Mouse (Mus musculus) olfactory bulb, adult 2 months (tissue): ENCODE measurements at regions not wholly inside any gene's neighbourhood (a gene's known extent, or its start where the extent isn't known, plus 50 kb on each side); places are given as distances from the start of the nearest gene placed in this dataset.

Source experiments
- H3K27ac ChIP-seq: fragments of 200-500 bp; 2 replicates; pipeline ENCODE4 v1.5.1; 2012; ENCODE audit warnings: low read depth, low read length; ENCODE audit not compliant: insufficient read depth
- H3K4me1 ChIP-seq: fragments of 200-500 bp; 2 replicates; pipeline ENCODE4 v1.6.1; 2012; ENCODE audit warnings: low read length; ENCODE audit not compliant: control insufficient read depth, insufficient read depth
- H3K4me3 ChIP-seq: fragments of 200-500 bp; 2 replicates; pipeline ENCODE4 v1.5.1; 2012; ENCODE audit warnings: mild to moderate bottlenecking, low read depth, low read length, moderate library complexity; ENCODE audit not compliant: insufficient read depth
- CTCF ChIP-seq: fragments of 200-500 bp; IDR thresholded peaks from 2 replicates; pipeline ENCODE4 v1.5.1; 2012; ENCODE audit warnings: low read depth, mild to moderate bottlenecking, low read length, moderate library complexity; ENCODE audit not compliant: insufficient read depth
- POLR2A ChIP-seq: fragments of 200-500 bp; IDR thresholded peaks from 2 replicates; pipeline ENCODE4 v1.6.1; 2012; ENCODE audit warnings: mild to moderate bottlenecking, low read depth, low read length, moderate library complexity; ENCODE audit not compliant: insufficient read depth
- WGBS: fragments of 180-500 bp; shearing (Covaris S2); methylation state at CpG from one replicate; pipeline ENCODE4 v1.1.7; 2018; 5-methylcytosine and 5-hydroxymethylcytosine counted together

- Histone ChIP-seq H3K4me1 (peaks cover 10% of the 10 kb centered on the region), H3K4me3 (no peak overlapping the region), H3K27ac (no peak overlapping the region)
- WGBS: 86% methylated on average over 4 of the region's 4 CpGs
- TF ChIP-seq POLR2A: no peak
- TF ChIP-seq CTCF: no peak
Measured at GRCm38 (mm10) chr3:130947277-130947606, 163.0 kb upstream of the Lef1 start.

- H3K4me3 ChIP-seq: no peak overlapping the region
- TF ChIP-seq CTCF: no peak
- TF ChIP-seq POLR2A: no peak
- H3K27ac ChIP-seq: no peak overlapping the region
- 55% methylated on average over 14 of the region's 14 CpGs for WGBS
- peaks cover 10% of the 10 kb centered on the region for H3K4me1 ChIP-seq
Measured at GRCm38 (mm10) chr3:130946576-130947276, 163.5 kb upstream of the Lef1 start.

DNA sequence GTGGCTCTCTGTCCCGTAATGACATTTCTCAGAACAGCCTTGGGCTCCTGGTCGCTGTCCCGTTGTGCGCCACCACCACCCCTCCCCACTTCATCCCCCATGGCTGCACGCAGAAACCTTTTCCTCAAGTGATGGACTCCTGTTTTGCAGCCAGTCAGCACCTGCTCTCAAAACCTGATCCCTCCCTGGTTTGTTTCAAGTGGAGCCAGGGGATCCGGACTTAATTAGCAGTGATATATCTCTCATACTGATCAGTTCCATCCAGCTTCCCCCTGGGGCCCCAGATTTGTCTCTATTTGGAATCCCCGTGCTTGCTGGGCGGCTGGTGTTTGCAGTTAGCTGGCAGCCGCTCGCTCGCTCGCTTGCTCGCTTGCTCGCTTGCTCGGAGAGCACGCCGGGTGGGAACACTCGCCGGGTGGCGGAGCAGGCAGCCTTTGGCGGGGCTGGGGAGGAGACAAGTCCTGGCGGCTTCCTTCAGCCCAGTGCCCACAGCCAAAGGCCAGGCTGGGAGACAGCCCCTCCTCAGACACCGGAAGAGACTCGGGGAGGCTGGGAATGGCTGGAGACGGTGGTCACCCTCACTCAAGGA is 164.3 kb upstream of the Lef1 start:
- peak overlapping the region; percentile 67 for H3K27ac ChIP-seq
- peaks cover 10% of the 10 kb centered on the region for H3K4me1 ChIP-seq
- TF ChIP-seq POLR2A (no peak), CTCF (no peak)
- 3% methylated on average over 25 of the region's 25 CpGs for WGBS
- H3K4me3 ChIP-seq: peak overlapping the region; percentile 47

GRCm38 (mm10) chr3:130945396-130945795 is 164.9 kb upstream of the Lef1 start:
- WGBS: 56% methylated on average over 7 of the region's 7 CpGs
- H3K4me3 ChIP-seq: no peak overlapping the region; the same call in 1 of the 2 replicates
- TF ChIP-seq POLR2A (no peak), CTCF (no peak)

GRCm38 (mm10) chr3:130944241-130944640 is 166.0 kb upstream of the Lef1 start:
- H3K27ac ChIP-seq: no peak overlapping the region
- peaks cover 10% of the 10 kb centered on the region for H3K4me1 ChIP-seq
- H3K4me3 ChIP-seq: no peak overlapping the region
- 96% methylated on average over 6 of the region's 6 CpGs for WGBS
- TF ChIP-seq CTCF (no peak), POLR2A (no peak)

More at GRCm38 (mm10) chr3:130945396-130945795, 164.9 kb upstream of the Lef1 start:
- Histone ChIP-seq H3K27ac (no peak overlapping the region), H3K4me1 (peaks cover 10% of the 10 kb centered on the region)

- WGBS: 78% methylated on average over 8 of the region's 8 CpGs
- no peak overlapping the region for H3K27ac ChIP-seq
- H3K4me1 ChIP-seq: peaks cover 10% of the 10 kb centered on the region
- no peak for TF ChIP-seq POLR2A
- TF ChIP-seq CTCF: no peak
- no peak overlapping the region for H3K4me3 ChIP-seq
Measured at GRCm38 (mm10) chr3:130942947-130943630, 167.2 kb upstream of the Lef1 start.

DNA sequence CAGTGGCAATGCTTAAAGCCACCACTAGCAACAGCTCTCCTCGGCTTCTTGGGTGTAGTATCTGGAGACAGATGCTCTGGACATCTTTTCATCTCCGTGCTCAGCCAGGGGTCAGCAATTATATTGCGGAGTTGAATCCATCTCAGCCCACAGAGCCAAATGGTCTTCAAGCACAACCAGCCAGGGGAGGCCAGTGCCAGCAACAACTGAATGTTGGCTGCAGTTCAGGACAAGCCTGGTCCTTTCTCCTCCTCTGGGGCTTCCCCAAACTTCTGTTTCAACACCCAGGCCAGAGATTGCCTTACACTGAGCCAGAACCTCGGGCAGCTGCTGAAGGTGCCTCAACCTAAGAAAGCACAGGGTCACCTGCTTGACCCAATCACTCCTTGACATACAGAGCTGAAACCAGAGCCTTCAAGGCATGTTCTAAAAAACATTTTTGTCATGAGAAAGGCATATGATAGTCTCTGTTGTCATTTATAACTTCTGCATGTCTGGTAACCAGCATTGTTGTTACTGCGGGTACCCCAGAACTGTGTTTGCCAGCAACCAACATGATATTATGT is 169.9 kb upstream of the Lef1 start:
- Histone ChIP-seq H3K4me3 (no peak overlapping the region), H3K27ac (no peak overlapping the region), H3K4me1 (peaks cover 2% of the 10 kb centered on the region; the same call in 1 of the 2 replicates)
- 53% methylated on average over 5 of the region's 5 CpGs for WGBS
- TF ChIP-seq POLR2A (no peak), CTCF (no peak)

DNA sequence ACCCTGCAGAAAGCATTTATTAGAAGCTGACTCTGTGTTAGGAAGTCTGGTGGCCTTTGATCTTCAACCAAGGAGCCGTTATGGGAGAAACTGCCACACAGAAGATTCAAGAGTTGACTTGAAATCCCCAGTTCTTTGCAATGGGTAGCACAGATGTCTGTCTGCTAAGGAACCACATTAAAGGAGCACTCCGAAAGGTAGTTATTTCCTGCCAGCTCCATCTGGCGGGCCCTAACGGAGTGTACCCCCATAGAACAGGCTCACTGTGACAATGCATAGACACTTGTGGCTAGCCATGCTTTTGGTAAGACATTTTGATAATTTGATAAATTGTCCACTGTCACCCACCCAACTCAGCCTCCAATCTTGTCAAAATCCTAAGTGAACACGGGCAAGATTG is 173.3 kb upstream of the Lef1 start:
- WGBS: 85% methylated on average over 5 of the region's 5 CpGs
- Histone ChIP-seq H3K4me3 (no peak overlapping the region), H3K27ac (no peak overlapping the region), H3K4me1 (peaks cover 2% of the 10 kb centered on the region; the same call in 1 of the 2 replicates)
- TF ChIP-seq POLR2A (no peak), CTCF (no peak)

- Histone ChIP-seq H3K4me3 (no peak overlapping the region), H3K4me1 (peaks cover 2% of the 10 kb centered on the region; the same call in 1 of the 2 replicates), H3K27ac (no peak overlapping the region)
- no peak for TF ChIP-seq CTCF
- TF ChIP-seq POLR2A: no peak
- WGBS: 59% methylated on average over 7 of the region's 7 CpGs
Measured at GRCm38 (mm10) chr3:130936336-130936735, 173.9 kb upstream of the Lef1 start.
